Mouse (Mus musculus): ENCODE results near the gene 2310057N15Rik. TPM values are rescaled to one million over a fixed set of nuclear protein-coding genes. Genes with fewer than 3 reads are reported as not detected.
"Not testable (repeated sequence)": the region's sequence is repeated elsewhere in the genome, so short reads cannot be mapped to it uniquely, and the experiment has no call there.

The 2310057N15Rik gene
- not detected in 2 replicates for polyA plus RNA-seq (2016; fragmentation: Nextera tagmentation; extraction: Ambion mirVana)

DNA sequence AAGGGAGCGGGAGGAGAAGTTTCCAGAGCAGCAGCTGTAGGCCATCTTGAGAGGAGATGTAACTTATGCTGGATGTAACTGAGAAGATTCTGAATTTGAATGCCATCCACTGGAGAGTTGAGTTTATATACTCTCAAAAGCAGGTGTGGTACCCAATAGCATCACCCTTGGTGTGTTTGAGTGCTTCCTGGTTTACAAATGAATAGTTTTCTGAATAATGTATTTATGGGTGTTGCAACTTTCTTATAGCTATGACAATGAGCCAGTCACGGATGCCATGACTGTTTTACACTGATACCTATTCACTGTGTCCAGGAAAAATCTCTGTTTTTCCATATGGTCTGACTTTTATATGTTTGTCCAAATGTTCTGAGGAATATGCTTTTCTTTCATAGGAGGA, at the start of gene 2310057N15Rik:
Gene 2310057N15Rik, minus strand, starts transcription at position 101 of the 400 bp plus-strand sequence.
- Histone ChIP-seq H3K9ac (no peak within 1 kb of the TSS), H3K27me3 (no peaks in the 10 kb centered on the region), H3K4me1 (no peaks in the 10 kb centered on the region), H3K9me3 (replicated peaks) (no peaks in the 10 kb centered on the region), H3K4me2 (replicated peaks) (no peak within 1 kb of the TSS), H3K4me3 (no peak within 1 kb of the TSS), H3K27ac (no peak within 1 kb of the TSS), H3K36me3 (no peaks in the 10 kb centered on the region)
- ATAC-seq (ENCODE audit: low FRiP score) = no peak
- WGBS = 84% methylated on average over 2 of the region's 2 CpGs

DNA sequence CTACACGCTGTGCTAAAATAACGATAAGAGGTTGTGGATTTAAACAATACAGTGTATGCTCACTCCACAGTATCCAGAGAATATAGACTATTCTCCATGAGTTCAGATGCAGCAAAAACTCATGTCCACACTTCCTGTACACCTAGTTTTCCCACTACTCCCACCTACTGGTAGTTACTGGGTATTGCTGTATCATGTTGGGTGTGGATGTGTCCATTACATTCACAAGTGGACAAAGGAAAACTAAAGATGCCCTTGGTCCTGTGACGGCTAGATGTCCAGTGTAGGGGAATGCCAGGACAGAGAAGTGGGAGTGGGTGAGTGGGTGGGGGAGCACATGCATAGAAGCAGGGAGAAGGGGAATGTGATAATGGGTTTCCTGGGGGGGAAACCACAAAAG, 49.7 kb upstream of the 2310057N15Rik start:
- ATAC-seq (ENCODE audit: low FRiP score) = no peak
- Histone ChIP-seq H3K27me3 (no peaks in the 10 kb centered on the region), H3K9ac (no peak overlapping the region)

DNA sequence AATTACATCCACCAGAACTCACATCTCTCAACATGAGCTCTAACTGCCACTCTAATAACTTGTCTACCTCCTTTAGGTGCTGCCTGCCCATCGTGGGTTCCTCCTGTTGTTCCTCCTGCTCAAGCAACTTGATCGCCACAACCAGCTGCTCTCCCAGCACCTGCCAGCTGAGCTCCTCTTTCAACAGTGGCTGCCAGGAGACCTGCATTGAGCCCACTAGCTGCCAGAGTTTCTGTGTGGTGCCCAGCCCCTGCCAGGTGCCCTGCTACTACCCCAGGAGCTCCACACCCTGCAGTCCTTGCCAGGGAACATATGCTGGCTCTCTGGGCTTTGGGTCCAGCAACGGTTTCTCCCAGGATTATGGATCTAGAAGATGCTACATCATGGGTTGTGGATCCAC, 46.1 kb upstream of the 2310057N15Rik start, which contains the start of gene Krtap15:
Gene Krtap15, plus strand, starts transcription at position 150 of the 400 bp plus-strand sequence.
- Histone ChIP-seq H3K4me3 (no peak within 1 kb of the TSS), H3K36me3 (no peaks in the 10 kb centered on the region), H3K27ac (no peak within 1 kb of the TSS), H3K27me3 (no peaks in the 10 kb centered on the region), H3K4me1 (no peaks in the 10 kb centered on the region), H3K9ac (no peak within 1 kb of the TSS), H3K4me2 (replicated peaks) (no peak within 1 kb of the TSS), H3K9me3 (replicated peaks) (no peaks in the 10 kb centered on the region)
- ATAC-seq (ENCODE audit: low FRiP score) = no peak
- 91% methylated on average over 3 of the region's 3 CpGs for WGBS

More for the DNA sequence above, 49.7 kb upstream of the 2310057N15Rik start:
- no peak overlapping the region for H3K4me2 ChIP-seq (replicated peaks)
- no peaks in the 10 kb centered on the region for H3K9me3 ChIP-seq (replicated peaks)
- H3K4me1 ChIP-seq = no peaks in the 10 kb centered on the region
- no peak overlapping the region for H3K4me3 ChIP-seq
- WGBS = 81% methylated on average over 3 of the region's 3 CpGs
- no peak overlapping the region for H3K27ac ChIP-seq
- H3K36me3 ChIP-seq = no peaks in the 10 kb centered on the region

DNA sequence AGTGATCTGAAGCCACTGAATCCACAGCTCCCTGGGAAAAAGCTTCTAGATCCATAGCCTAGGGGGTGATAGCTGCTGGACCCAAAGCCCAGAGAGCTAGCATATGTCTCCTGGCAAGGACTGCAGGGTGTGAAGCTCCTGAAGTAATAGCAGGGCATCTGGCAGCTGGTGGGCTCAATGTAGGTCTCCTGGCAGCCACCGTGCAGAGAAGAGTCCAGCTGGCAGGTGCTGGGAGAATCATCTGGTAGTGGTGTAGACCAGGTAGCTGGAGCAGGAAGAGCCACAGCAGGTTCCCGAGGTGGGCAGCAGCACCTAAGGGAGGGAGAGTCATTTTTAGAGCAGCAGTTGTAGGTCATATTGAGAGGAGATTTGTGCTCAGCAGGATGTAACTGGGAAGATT, 37.8 kb upstream of the 2310057N15Rik start, which contains the start of gene Gm20741:
Gene Gm20741, minus strand, starts transcription at position 394 of the 400 bp plus-strand sequence.
- H3K4me2 ChIP-seq (replicated peaks) = no peak within 1 kb of the TSS
- H3K36me3 ChIP-seq = no peaks in the 10 kb centered on the region

DNA sequence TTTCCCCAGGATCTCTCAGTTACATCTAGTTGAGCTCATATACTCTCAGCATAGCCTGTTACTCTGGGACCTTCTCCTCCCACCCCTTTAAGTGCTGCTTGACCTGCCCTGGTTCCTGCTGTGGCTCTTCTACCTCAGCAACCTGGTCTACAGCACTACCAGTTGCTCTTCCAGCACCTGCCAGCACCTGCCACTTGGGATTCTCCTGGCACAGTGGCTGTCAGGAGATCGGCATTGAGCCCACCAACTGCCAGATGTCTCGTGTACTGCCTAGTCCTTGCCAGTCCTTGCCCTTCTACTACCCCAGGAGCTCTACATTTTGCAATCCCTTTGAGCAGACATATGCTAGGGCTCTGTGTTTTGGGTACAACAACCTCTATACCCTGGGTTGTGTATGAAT, 12.8 kb upstream of the 2310057N15Rik start:
- Histone ChIP-seq H3K27me3 (no peaks in the 10 kb centered on the region), H3K36me3 (no peaks in the 10 kb centered on the region), H3K9me3 (replicated peaks) (no peaks in the 10 kb centered on the region), H3K9ac (no peak overlapping the region), H3K4me2 (replicated peaks) (no peak overlapping the region), H3K27ac (no peak overlapping the region), H3K4me3 (no peak overlapping the region), H3K4me1 (no peaks in the 10 kb centered on the region)
- no peak for ATAC-seq (ENCODE audit: low FRiP score)
- 80% methylated on average over 2 of the region's 2 CpGs for WGBS

More for the DNA sequence above, 37.8 kb upstream of the 2310057N15Rik start, which contains the start of gene Gm20741:
- H3K9me3 ChIP-seq (replicated peaks) = no peaks in the 10 kb centered on the region
- H3K27me3 ChIP-seq = no peaks in the 10 kb centered on the region
- H3K4me1 ChIP-seq = no peaks in the 10 kb centered on the region
- H3K27ac ChIP-seq = no peak within 1 kb of the TSS
- H3K9ac ChIP-seq = no peak within 1 kb of the TSS
- 90% methylated on average over 2 of the region's 2 CpGs for WGBS
- ATAC-seq (ENCODE audit: low FRiP score) = no peak
- no peak within 1 kb of the TSS for H3K4me3 ChIP-seq

DNA sequence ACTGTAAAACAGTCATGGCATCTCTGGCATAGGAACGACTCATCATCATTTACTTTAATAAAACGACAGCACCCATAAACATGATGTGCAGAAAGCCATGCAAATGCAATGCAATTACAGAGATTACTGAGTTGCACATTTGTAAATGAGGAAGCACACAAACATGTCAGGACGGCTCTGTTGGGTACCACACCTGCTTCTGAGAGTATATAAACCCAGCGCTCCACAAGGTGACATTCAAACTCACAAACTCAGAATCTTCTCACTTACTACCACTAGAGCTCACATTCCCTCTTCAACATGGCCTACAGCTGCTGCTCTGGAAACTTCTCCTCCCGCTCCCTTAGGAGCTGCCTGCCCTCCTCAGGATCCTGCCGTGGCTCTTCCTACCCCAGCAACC, 3.6 kb upstream of the 2310057N15Rik start, which contains the start of gene Gm5965:
Gene Gm5965, plus strand, starts transcription at position 301 of the 400 bp plus-strand sequence.
- no peaks in the 10 kb centered on the region for H3K9me3 ChIP-seq (replicated peaks)
- H3K9ac ChIP-seq = no peak within 1 kb of the TSS
- no peaks in the 10 kb centered on the region for H3K27me3 ChIP-seq
- WGBS = 91% methylated on average over 6 of the region's 6 CpGs
- no peak for ATAC-seq (ENCODE audit: low FRiP score)
- H3K4me1 ChIP-seq = no peaks in the 10 kb centered on the region
- no peak within 1 kb of the TSS for H3K4me3 ChIP-seq
- H3K4me2 ChIP-seq (replicated peaks) = no peak within 1 kb of the TSS
- no peak within 1 kb of the TSS for H3K27ac ChIP-seq
- H3K36me3 ChIP-seq = no peaks in the 10 kb centered on the region

DNA sequence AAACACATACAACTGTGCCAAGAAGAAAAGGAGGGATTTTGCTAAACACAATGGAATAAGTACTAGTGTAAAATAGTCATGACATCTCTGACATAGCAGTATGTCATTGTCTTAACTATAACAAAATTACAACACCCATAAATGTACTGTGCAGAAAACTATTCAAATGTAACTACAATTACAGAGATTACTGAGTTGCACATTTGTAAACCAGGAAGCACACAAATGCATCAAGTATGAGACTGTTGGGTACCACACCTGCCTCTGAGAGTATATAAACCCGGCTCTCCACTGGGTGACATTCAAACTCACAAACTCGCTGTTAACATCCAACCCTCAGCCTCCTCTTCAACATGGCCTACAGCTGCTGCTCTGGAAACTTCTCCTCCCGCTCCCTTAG, 15.5 kb downstream of the 2310057N15Rik start, which contains the start of gene 2310034C09Rik:
Gene 2310034C09Rik, plus strand, starts transcription at position 301 of the 400 bp plus-strand sequence.
- H3K36me3 ChIP-seq; H3K27ac ChIP-seq; H3K4me1 ChIP-seq; H3K4me3 ChIP-seq; H3K27me3 ChIP-seq; H3K9me3 ChIP-seq (replicated peaks); H3K4me2 ChIP-seq (replicated peaks); ATAC-seq (ENCODE audit: low FRiP score); H3K9ac ChIP-seq: not testable (repeated sequence)
- 92% methylated on average over 3 of the region's 3 CpGs for WGBS

DNA sequence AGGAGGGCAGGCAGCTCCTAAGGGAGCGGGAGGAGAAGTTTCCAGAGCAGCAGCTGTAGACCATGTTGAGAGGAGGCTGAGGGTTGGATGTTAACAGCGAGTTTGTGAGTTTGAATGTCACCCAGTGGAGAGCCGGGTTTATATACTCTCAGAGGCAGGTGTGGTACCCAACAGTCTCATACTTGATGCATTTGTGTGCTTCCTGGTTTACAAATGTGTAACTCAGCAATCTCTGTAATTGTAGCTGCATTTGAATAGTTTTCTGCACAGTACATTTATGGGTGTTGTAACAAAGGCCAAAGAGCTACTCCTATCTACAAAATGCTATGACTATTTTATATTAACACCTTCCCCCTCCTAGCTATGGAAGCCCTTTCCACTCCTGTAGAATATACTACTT, 22.5 kb downstream of the 2310057N15Rik start, which contains the start of gene Krtap13:
Gene Krtap13, minus strand, starts transcription at position 101 of the 400 bp plus-strand sequence.
- not testable (repeated sequence) for ATAC-seq (ENCODE audit: low FRiP score); H3K27me3 ChIP-seq; H3K4me2 ChIP-seq (replicated peaks); H3K4me3 ChIP-seq; H3K36me3 ChIP-seq; H3K27ac ChIP-seq; H3K4me1 ChIP-seq; H3K9me3 ChIP-seq (replicated peaks); H3K9ac ChIP-seq
- 88% methylated on average over 3 of the region's 3 CpGs for WGBS

DNA sequence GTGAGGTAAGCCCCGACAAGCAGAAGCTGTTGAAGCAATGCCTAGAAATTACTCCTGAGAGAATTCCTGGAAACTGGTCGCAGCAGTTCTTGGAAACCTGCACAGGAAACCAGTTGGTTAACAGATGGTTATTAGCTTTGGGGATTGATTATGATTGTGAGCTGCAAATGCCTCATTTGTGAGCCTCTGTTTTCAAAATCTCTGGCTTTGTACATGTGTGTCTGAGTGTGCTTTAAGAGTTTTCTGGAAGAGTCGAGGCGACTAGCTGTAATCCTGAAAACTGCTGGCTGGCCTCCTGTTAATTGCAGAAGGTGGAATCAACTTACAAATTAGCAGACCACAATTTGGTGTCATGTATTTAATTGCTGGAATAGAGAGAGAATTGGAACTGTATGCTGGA, 26.1 kb downstream of the 2310057N15Rik start:
- no peak overlapping the region for H3K9ac ChIP-seq
- no peak for ATAC-seq (ENCODE audit: low FRiP score)
- H3K27me3 ChIP-seq = no peaks in the 10 kb centered on the region
- H3K9me3 ChIP-seq (replicated peaks) = no peaks in the 10 kb centered on the region
- no peak overlapping the region for H3K27ac ChIP-seq
- no peak overlapping the region for H3K4me2 ChIP-seq (replicated peaks)
- WGBS = 84% methylated on average over 4 of the region's 4 CpGs
- H3K4me1 ChIP-seq = no peaks in the 10 kb centered on the region
- H3K4me3 ChIP-seq = no peak overlapping the region
- no peaks in the 10 kb centered on the region for H3K36me3 ChIP-seq

DNA sequence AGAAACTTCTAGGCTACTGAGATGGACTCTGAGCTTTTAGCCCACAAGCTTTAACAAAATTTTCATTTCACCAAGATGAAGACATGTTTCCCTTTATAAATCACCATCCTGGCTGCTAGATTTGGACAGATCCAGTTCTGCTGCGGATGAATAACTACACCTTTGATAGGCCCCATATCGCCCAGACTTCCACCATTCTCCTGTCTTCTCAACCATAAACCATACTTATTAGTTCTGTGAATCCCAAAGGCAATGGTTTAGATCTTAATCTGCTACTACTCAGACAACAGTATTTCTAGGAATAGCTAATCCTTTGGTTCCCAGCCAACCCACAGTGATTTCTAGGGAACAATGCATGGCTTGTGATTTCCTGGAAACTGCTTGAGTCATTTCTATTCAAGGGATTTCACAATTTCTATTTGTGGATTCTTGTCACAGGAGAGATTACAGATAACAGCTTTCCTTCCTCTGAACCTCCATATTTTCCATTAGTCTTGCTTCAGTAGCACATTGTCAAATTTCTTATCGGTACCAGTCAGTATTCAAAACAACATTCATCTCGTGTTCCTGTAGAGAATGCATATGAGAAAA, 29.2 kb downstream of the 2310057N15Rik start:
- Histone ChIP-seq H3K36me3 (no peaks in the 10 kb centered on the region), H3K4me1 (no peaks in the 10 kb centered on the region), H3K4me2 (replicated peaks) (no peak overlapping the region), H3K9me3 (replicated peaks) (no peaks in the 10 kb centered on the region), H3K27ac (no peak overlapping the region), H3K4me3 (no peak overlapping the region), H3K9ac (no peak overlapping the region), H3K27me3 (no peaks in the 10 kb centered on the region)
- WGBS = 88% methylated on average over 4 of the region's 4 CpGs
- no peak for ATAC-seq (ENCODE audit: low FRiP score)

DNA sequence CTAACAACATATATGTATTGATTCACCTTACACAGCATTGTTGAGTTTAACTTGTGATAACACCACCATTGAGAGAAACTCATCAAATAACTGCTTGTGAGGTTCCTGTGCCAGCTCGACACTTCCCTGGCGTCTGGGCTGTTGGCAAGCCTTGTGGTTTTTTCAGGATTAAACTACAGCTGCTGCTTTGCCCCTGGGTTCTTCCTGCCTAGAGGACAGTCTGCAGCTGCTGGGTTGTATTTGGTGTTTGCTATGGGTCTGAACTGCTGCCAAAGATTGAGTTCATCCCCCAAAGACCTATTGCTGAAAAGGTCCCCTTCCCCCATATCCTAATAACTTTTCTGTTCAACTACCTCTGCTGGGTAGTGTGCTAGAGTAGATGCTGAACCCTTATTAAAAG, 38.6 kb downstream of the 2310057N15Rik start:
- H3K4me3 ChIP-seq = no peak overlapping the region
- H3K36me3 ChIP-seq = no peaks in the 10 kb centered on the region
- H3K9me3 ChIP-seq (replicated peaks) = no peaks in the 10 kb centered on the region
- H3K9ac ChIP-seq = no peak overlapping the region
- H3K4me2 ChIP-seq (replicated peaks) = no peak overlapping the region
- WGBS = 61% methylated on average over 2 of the region's 2 CpGs
- ATAC-seq (ENCODE audit: low FRiP score) = no peak
- no peaks in the 10 kb centered on the region for H3K27me3 ChIP-seq
- H3K27ac ChIP-seq = no peak overlapping the region
- no peaks in the 10 kb centered on the region for H3K4me1 ChIP-seq

DNA sequence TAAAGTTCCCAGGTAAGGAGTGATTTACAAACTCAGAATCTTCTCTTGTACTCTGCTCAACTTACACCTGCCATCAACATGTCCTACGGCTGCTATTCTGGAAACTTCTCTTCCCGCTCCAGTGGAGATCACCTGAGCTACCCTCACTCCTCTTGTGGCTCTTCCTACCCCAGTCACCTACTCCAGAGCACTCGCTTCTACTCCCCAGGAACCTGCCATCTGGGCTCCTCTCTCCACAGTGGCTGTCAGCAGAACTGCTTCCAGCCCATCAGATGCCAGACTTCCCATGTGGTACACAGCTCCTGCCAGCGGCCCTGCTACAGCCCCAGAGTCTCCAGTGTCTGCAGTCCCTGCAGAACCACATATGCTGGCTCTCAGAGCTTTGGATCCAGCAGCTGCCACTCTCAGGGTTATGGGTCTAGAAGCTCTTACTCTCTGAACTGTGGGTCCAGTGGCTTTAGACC, 45.2 kb downstream of the 2310057N15Rik start, which contains the start of gene Krtap13-1:
Gene Krtap13-1, plus strand, starts transcription at position 51 of the 464 bp plus-strand sequence.
- H3K4me2 ChIP-seq (replicated peaks) = no peak within 1 kb of the TSS
- H3K9me3 ChIP-seq (replicated peaks) = no peaks in the 10 kb centered on the region
- no peaks in the 10 kb centered on the region for H3K27me3 ChIP-seq
- no peaks in the 10 kb centered on the region for H3K4me1 ChIP-seq
- H3K36me3 ChIP-seq = no peaks in the 10 kb centered on the region
- no peak within 1 kb of the TSS for H3K27ac ChIP-seq
- no peak for ATAC-seq (ENCODE audit: low FRiP score)
- no peak within 1 kb of the TSS for H3K4me3 ChIP-seq
- WGBS = 79% methylated on average over 4 of the region's 4 CpGs
- H3K9ac ChIP-seq = no peak within 1 kb of the TSS
